Mouse (Mus musculus) skeletal muscle tissue, adult 2 months (tissue): ENCODE measurements around the gene Cyp4f40.
"Not testable (repeated sequence)": the region's sequence is repeated elsewhere in the genome, so short reads cannot be mapped to it uniquely, and the experiment has no call there.

Experiments used
- DNase-seq: peaks from one replicate; pipeline ENCODE4 v3.0.0-alpha.2; 2012; ENCODE audit warnings: low read depth, low spot score

Cyp4f40 gene

GRCm38 (mm10) chr17:32710541-32710940 is 51.8 kb downstream of the Cyp4f40 start:
- DNase-seq = not testable (repeated sequence)

GRCm38 (mm10) chr17:32722151-32722550 is 63.5 kb downstream of the Cyp4f40 start:
- not testable (repeated sequence) for DNase-seq

- DNase-seq = no peak
These were observed 64.1 kb downstream of the Cyp4f40 start for GRCm38 (mm10) chr17:32722771-32723170.

GRCm38 (mm10) chr17:32726360-32726759 is 67.7 kb downstream of the Cyp4f40 start:
- DNase-seq = not testable (repeated sequence)
